Mouse (Mus musculus) thymus, adult 2 months (tissue): ENCODE results near the gene Fam160b1.

Experiments
- CTCF ChIP-seq: fragments of 200-500 bp; IDR thresholded peaks from 2 replicates; pipeline ENCODE4 v1.5.1; 2012; ENCODE audit warnings: mild to moderate bottlenecking, control low read depth, low read length, moderate library complexity, borderline replicate concordance; ENCODE audit not compliant: control insufficient read depth, poor library complexity, insufficient read depth; ENCODE audit errors: extremely low read depth
- POLR2A ChIP-seq: fragments of 200-500 bp; IDR thresholded peaks from 2 replicates; pipeline ENCODE4 v1.6.1; 2012; ENCODE audit warnings: mild to moderate bottlenecking, low read length, control low read depth, moderate library complexity; ENCODE audit not compliant: control insufficient read depth, poor library complexity, insufficient read depth; ENCODE audit errors: extremely low read depth

DNA sequence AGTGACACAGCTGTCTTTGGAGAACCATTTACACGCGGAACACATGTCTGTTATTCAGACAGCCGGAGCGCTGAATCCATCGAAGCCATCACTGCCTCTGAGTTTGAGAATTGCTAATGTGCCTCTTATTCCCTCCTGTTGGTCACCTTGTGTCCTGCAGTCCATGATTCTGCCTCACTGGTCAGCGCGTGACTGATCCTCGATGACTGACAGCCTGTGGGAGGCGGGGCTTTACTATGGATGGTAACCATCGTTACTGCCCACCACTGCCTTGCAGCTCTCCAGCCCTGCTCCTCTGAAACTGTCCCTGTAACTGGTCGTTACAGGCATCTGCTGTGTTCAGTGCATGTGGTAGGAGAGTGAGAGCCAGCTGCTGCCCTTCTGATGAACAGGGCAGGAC is 15.3 kb downstream of the Fam160b1 start:
- TF ChIP-seq POLR2A (no peak), CTCF (no peak)
